Mouse (Mus musculus) induced T-regulatory cell, adult 2 months (primary cell): ENCODE results near the gene Zfp300.

Source experiments
- DNase-seq: peaks from one replicate; pipeline ENCODE4 v3.0.0-alpha.2; 2012; ENCODE audit warnings: low read depth

Zfp300 gene

GRCm38 (mm10) chrX:21088983-21089866 is at the start of gene Zfp300:
Gene Zfp300 (minus strand): TSS chrX:21089527.
- peak; percentile 87 for DNase-seq

- no peak for DNase-seq
Observed at GRCm38 (mm10) chrX:21115520-21115919, 26.2 kb upstream of the Zfp300 start, which contains the start of gene Ssxa1. Gene Ssxa1 (plus strand): TSS chrX:21115820.

- DNase-seq, result no peak
Observed at GRCm38 (mm10) chrX:21089867-21090239, 526 bp upstream of the Zfp300 start.

GRCm38 (mm10) chrX:21088645-21088982 is 713 bp downstream of the Zfp300 start:
- no peak for DNase-seq

GRCm38 (mm10) chrX:21068106-21068505 is 21.2 kb downstream of the Zfp300 start, which contains the start of gene Spaca5:
Gene Spaca5 (plus strand): TSS chrX:21068406.
- DNase-seq, result no peak

GRCm38 (mm10) chrX:21062544-21062890 is 26.8 kb downstream of the Zfp300 start:
- DNase-seq, result peak; percentile 8

GRCm38 (mm10) chrX:21061866-21062543 is 27.3 kb downstream of the Zfp300 start, which contains the start of gene Zfp182:
Gene Zfp182 (minus strand): TSS chrX:21062316.
- DNase-seq, result peak; percentile 90

- DNase-seq, result no peak
Observed at GRCm38 (mm10) chrX:21061460-21061859, 27.9 kb downstream of the Zfp300 start.
